Mouse (Mus musculus): ENCODE data around the gene Gm21992. TPM values are rescaled to one million over a fixed set of nuclear protein-coding genes. Genes with fewer than 3 reads are reported as not detected.

Gene Gm21992
- total and polyA plus RNA-seq, 3 experiments: 1.7 to 40.1 (median 11.2) TPM

GRCm38 (mm10) chr19:4849800-4850199 is 38.4 kb upstream of the Gm21992 start:
- peaks cover 38% of the 10 kb centered on the region for H3K27me3 ChIP-seq (ENCODE audit: insufficient read depth, low read length)

GRCm38 (mm10) chr19:4847490-4847889 is 36.1 kb upstream of the Gm21992 start:
- H3K4me3 ChIP-seq (ENCODE audit: low read depth, low read length): no peak overlapping the region
- H3K9me3 ChIP-seq (replicated peaks): no peaks in the 10 kb centered on the region
- peaks cover 31% of the 10 kb centered on the region for H3K27me3 ChIP-seq (ENCODE audit: insufficient read depth, low read length)
- TF ChIP-seq POLR2AphosphoS5 (IDR thresholded peaks at IDR 0.05; ENCODE audit: insufficient replicate concordance, low read depth, low read length): no peak
- TF ChIP-seq GATA1 (IDR thresholded peaks at IDR 0.05; ENCODE audit: borderline replicate concordance, low read length): no peak
- TF ChIP-seq GATA2 (IDR thresholded peaks at IDR 0.05; ENCODE audit: borderline replicate concordance, low read depth, low read length): no peak
- no peak for TF ChIP-seq CTCF (IDR thresholded peaks at IDR 0.05; ENCODE audit: low read depth, low read length)
- TF ChIP-seq TAL1 (conservative IDR thresholded peaks at IDR 0.05; ENCODE audit: low read depth, low read length): no peak
- no peak for ATAC-seq (ENCODE audit: extremely low read depth, insufficient number of reproducible peaks, low FRiP score, poor library complexity, severe bottlenecking)
- DNase-seq (ENCODE audit: low spot score): no peak
- H3K36me3 ChIP-seq (replicated peaks): no peaks in the 10 kb centered on the region
- peaks cover 2% of the 10 kb centered on the region; the same call in 1 of the 2 replicates for H3K4me1 ChIP-seq (ENCODE audit: insufficient read depth, low read depth, low read length)

More at GRCm38 (mm10) chr19:4849800-4850199, 38.4 kb upstream of the Gm21992 start:
- Histone ChIP-seq H3K4me1 (ENCODE audit: insufficient read depth, low read depth, low read length) (peaks cover 2% of the 10 kb centered on the region; the same call in 1 of the 2 replicates), H3K4me3 (ENCODE audit: low read depth, low read length) (no peak overlapping the region), H3K36me3 (replicated peaks) (no peaks in the 10 kb centered on the region), H3K9me3 (replicated peaks) (no peaks in the 10 kb centered on the region)
- no peak for TF ChIP-seq TAL1 (conservative IDR thresholded peaks at IDR 0.05; ENCODE audit: low read depth, low read length)
- no peak for TF ChIP-seq GATA2 (IDR thresholded peaks at IDR 0.05; ENCODE audit: borderline replicate concordance, low read depth, low read length)
- no peak for TF ChIP-seq GATA1 (IDR thresholded peaks at IDR 0.05; ENCODE audit: borderline replicate concordance, low read length)
- TF ChIP-seq POLR2AphosphoS5 (IDR thresholded peaks at IDR 0.05; ENCODE audit: insufficient replicate concordance, low read depth, low read length): no peak
- no peak for TF ChIP-seq CTCF (IDR thresholded peaks at IDR 0.05; ENCODE audit: low read depth, low read length)
- ATAC-seq (ENCODE audit: extremely low read depth, insufficient number of reproducible peaks, low FRiP score, poor library complexity, severe bottlenecking): no peak
- DNase-seq (ENCODE audit: low spot score): no peak

GRCm38 (mm10) chr19:4845846-4846245 is 34.4 kb upstream of the Gm21992 start:
- ATAC-seq (ENCODE audit: extremely low read depth, insufficient number of reproducible peaks, low FRiP score, poor library complexity, severe bottlenecking) (no peak), DNase-seq (ENCODE audit: low spot score) (no peak)
- peaks cover 34% of the 10 kb centered on the region for H3K27me3 ChIP-seq (ENCODE audit: insufficient read depth, low read length)
- no peak for TF ChIP-seq TAL1 (conservative IDR thresholded peaks at IDR 0.05; ENCODE audit: low read depth, low read length)
- TF ChIP-seq GATA2 (IDR thresholded peaks at IDR 0.05; ENCODE audit: borderline replicate concordance, low read depth, low read length): no peak
- no peak for TF ChIP-seq POLR2AphosphoS5 (IDR thresholded peaks at IDR 0.05; ENCODE audit: insufficient replicate concordance, low read depth, low read length)
- TF ChIP-seq GATA1 (IDR thresholded peaks at IDR 0.05; ENCODE audit: borderline replicate concordance, low read length): no peak
- TF ChIP-seq CTCF (IDR thresholded peaks at IDR 0.05; ENCODE audit: low read depth, low read length): no peak
- H3K9me3 ChIP-seq (replicated peaks): no peaks in the 10 kb centered on the region
- no peaks in the 10 kb centered on the region for H3K36me3 ChIP-seq (replicated peaks)
- H3K4me3 ChIP-seq (ENCODE audit: low read depth, low read length): no peak overlapping the region
- peaks cover 5% of the 10 kb centered on the region; the same call in 1 of the 2 replicates for H3K4me1 ChIP-seq (ENCODE audit: insufficient read depth, low read depth, low read length)

GRCm38 (mm10) chr19:4842611-4843010 is 31.2 kb upstream of the Gm21992 start:
- Histone ChIP-seq H3K9me3 (replicated peaks) (no peaks in the 10 kb centered on the region), H3K4me1 (ENCODE audit: insufficient read depth, low read depth, low read length) (peaks cover 31% of the 10 kb centered on the region), H3K27me3 (ENCODE audit: insufficient read depth, low read length) (peaks cover 26% of the 10 kb centered on the region), H3K4me3 (ENCODE audit: low read depth, low read length) (no peak overlapping the region), H3K36me3 (replicated peaks) (peaks cover 2% of the 10 kb centered on the region)
- no peak for ATAC-seq (ENCODE audit: extremely low read depth, insufficient number of reproducible peaks, low FRiP score, poor library complexity, severe bottlenecking)
- TF ChIP-seq TAL1 (conservative IDR thresholded peaks at IDR 0.05; ENCODE audit: low read depth, low read length): no peak
- TF ChIP-seq POLR2AphosphoS5 (IDR thresholded peaks at IDR 0.05; ENCODE audit: insufficient replicate concordance, low read depth, low read length): no peak
- TF ChIP-seq CTCF (IDR thresholded peaks at IDR 0.05; ENCODE audit: low read depth, low read length): no peak
- no peak for TF ChIP-seq GATA2 (IDR thresholded peaks at IDR 0.05; ENCODE audit: borderline replicate concordance, low read depth, low read length)
- no peak for TF ChIP-seq GATA1 (IDR thresholded peaks at IDR 0.05; ENCODE audit: borderline replicate concordance, low read length)
- no peak for DNase-seq (ENCODE audit: low spot score)

- Histone ChIP-seq H3K4me3 (ENCODE audit: low read depth, low read length) (no peak overlapping the region), H3K4me1 (ENCODE audit: insufficient read depth, low read depth, low read length) (peaks cover 34% of the 10 kb centered on the region), H3K27me3 (ENCODE audit: insufficient read depth, low read length) (peaks cover 26% of the 10 kb centered on the region), H3K9me3 (replicated peaks) (no peaks in the 10 kb centered on the region), H3K36me3 (replicated peaks) (peaks cover 18% of the 10 kb centered on the region)
- DNase-seq (ENCODE audit: low spot score) (no peak), ATAC-seq (ENCODE audit: extremely low read depth, insufficient number of reproducible peaks, low FRiP score, poor library complexity, severe bottlenecking) (no peak)
- TF ChIP-seq CTCF (IDR thresholded peaks at IDR 0.05; ENCODE audit: low read depth, low read length): no peak
- no peak for TF ChIP-seq TAL1 (conservative IDR thresholded peaks at IDR 0.05; ENCODE audit: low read depth, low read length)
- no peak for TF ChIP-seq POLR2AphosphoS5 (IDR thresholded peaks at IDR 0.05; ENCODE audit: insufficient replicate concordance, low read depth, low read length)
- no peak for TF ChIP-seq GATA1 (IDR thresholded peaks at IDR 0.05; ENCODE audit: borderline replicate concordance, low read length)
Observed at GRCm38 (mm10) chr19:4840848-4841247, 29.4 kb upstream of the Gm21992 start.

- peaks cover 26% of the 10 kb centered on the region for H3K27me3 ChIP-seq (ENCODE audit: insufficient read depth, low read length)
- H3K4me1 ChIP-seq (ENCODE audit: insufficient read depth, low read depth, low read length): peaks cover 32% of the 10 kb centered on the region
- no peaks in the 10 kb centered on the region for H3K9me3 ChIP-seq (replicated peaks)
- ATAC-seq (ENCODE audit: extremely low read depth, insufficient number of reproducible peaks, low FRiP score, poor library complexity, severe bottlenecking): peak; percentile 96
- DNase-seq (ENCODE audit: low spot score): peak; percentile 97
- peak within 1 kb of the TSS; percentile 75 for H3K4me3 ChIP-seq (ENCODE audit: low read depth, low read length)
- H3K36me3 ChIP-seq (replicated peaks): peaks cover 30% of the 10 kb centered on the region
- no peak for TF ChIP-seq GATA1 (IDR thresholded peaks at IDR 0.05; ENCODE audit: borderline replicate concordance, low read length)
- TF ChIP-seq TAL1 (conservative IDR thresholded peaks at IDR 0.05; ENCODE audit: low read depth, low read length): no peak
- no peak for TF ChIP-seq POLR2AphosphoS5 (IDR thresholded peaks at IDR 0.05; ENCODE audit: insufficient replicate concordance, low read depth, low read length)
Observed at GRCm38 (mm10) chr19:4839149-4839548, 27.7 kb upstream of the Gm21992 start, which contains the start of the genes Ccs and Ccdc87. Gene Ccs (minus strand): TSS chr19:4839332. Gene Ccdc87 (plus strand): TSS chr19:4839366.
